Mouse (Mus musculus) induced T-regulatory cell, adult 2 months (primary cell): ENCODE results near the gene Acvr1.

ENCODE experiments used
- DNase-seq: peaks from one replicate; pipeline ENCODE4 v3.0.0-alpha.2; 2012; ENCODE audit warnings: low read depth

The Acvr1 gene

GRCm38 (mm10) chr2:58518517-58518916, 48.4 kb downstream of the Acvr1 start:
- no peak for DNase-seq

- DNase-seq = no peak
These were observed 50.0 kb downstream of the Acvr1 start for GRCm38 (mm10) chr2:58516920-58517319.

GRCm38 (mm10) chr2:58516000-58516399, 51.0 kb downstream of the Acvr1 start:
- no peak for DNase-seq

- no peak for DNase-seq
These were observed 52.5 kb downstream of the Acvr1 start for GRCm38 (mm10) chr2:58514489-58514888.

- no peak for DNase-seq
These were observed 53.7 kb downstream of the Acvr1 start for GRCm38 (mm10) chr2:58513212-58513611.

- no peak for DNase-seq
These were observed 56.8 kb downstream of the Acvr1 start for GRCm38 (mm10) chr2:58510192-58510591.

- no peak for DNase-seq
These were observed 61.5 kb downstream of the Acvr1 start for GRCm38 (mm10) chr2:58505306-58506090.

GRCm38 (mm10) chr2:58496647-58497410, 70.1 kb downstream of the Acvr1 start:
- DNase-seq = no peak

GRCm38 (mm10) chr2:58495271-58495670, 71.7 kb downstream of the Acvr1 start:
- DNase-seq = no peak

GRCm38 (mm10) chr2:58493685-58494635, 73.0 kb downstream of the Acvr1 start:
- DNase-seq = no peak

- DNase-seq = no peak
These were observed 77.7 kb downstream of the Acvr1 start for GRCm38 (mm10) chr2:58489275-58489674.

- no peak for DNase-seq
These were observed 78.6 kb downstream of the Acvr1 start for GRCm38 (mm10) chr2:58488404-58488803.

- no peak for DNase-seq
These were observed 79.7 kb downstream of the Acvr1 start for GRCm38 (mm10) chr2:58487279-58487560.

- no peak for DNase-seq
These were observed 80.3 kb downstream of the Acvr1 start for GRCm38 (mm10) chr2:58486441-58487278.

GRCm38 (mm10) chr2:58485683-58486082, 81.3 kb downstream of the Acvr1 start:
- no peak for DNase-seq

- DNase-seq = no peak
These were observed 81.8 kb downstream of the Acvr1 start for GRCm38 (mm10) chr2:58485152-58485551.

GRCm38 (mm10) chr2:58484284-58484965, 82.5 kb downstream of the Acvr1 start:
- DNase-seq = no peak

GRCm38 (mm10) chr2:58481450-58482100, 85.4 kb downstream of the Acvr1 start:
- DNase-seq = no peak

GRCm38 (mm10) chr2:58480764-58481163, 86.2 kb downstream of the Acvr1 start:
- DNase-seq = no peak

GRCm38 (mm10) chr2:58479536-58479935, 87.4 kb downstream of the Acvr1 start:
- no peak for DNase-seq
